Mouse (Mus musculus) liver, embryonic 14.5 days (tissue): Measurements from ENCODE around the gene Auts2.

Experiments used
- CTCF ChIP-seq: IDR thresholded peaks from 2 replicates; pipeline ENCODE4 v1.5.1; 2016; ENCODE audit warnings: antibody characterized with exemption, low read depth, control low read depth
- EP300 ChIP-seq: IDR thresholded peaks from 2 replicates; pipeline ENCODE4 v1.6.1; 2016; ENCODE audit warnings: antibody characterized with exemption, low read depth

GRCm38 (mm10) chr5:132514521-132514920 lies 28.6 kb downstream of the Auts2 start:
- no peak for TF ChIP-seq CTCF
- TF ChIP-seq EP300 = no peak
